Mouse (Mus musculus) thymus, adult 2 months (tissue): Measurements from ENCODE around the gene Cdh13.

Source experiments
- CTCF ChIP-seq: fragments of 200-500 bp; IDR thresholded peaks from 2 replicates; pipeline ENCODE4 v1.5.1; 2012; ENCODE audit warnings: mild to moderate bottlenecking, control low read depth, low read length, moderate library complexity, borderline replicate concordance; ENCODE audit not compliant: control insufficient read depth, poor library complexity, insufficient read depth; ENCODE audit errors: extremely low read depth
- POLR2A ChIP-seq: fragments of 200-500 bp; IDR thresholded peaks from 2 replicates; pipeline ENCODE4 v1.6.1; 2012; ENCODE audit warnings: mild to moderate bottlenecking, low read length, control low read depth, moderate library complexity; ENCODE audit not compliant: control insufficient read depth, poor library complexity, insufficient read depth; ENCODE audit errors: extremely low read depth

GRCm38 (mm10) chr8:118611551-118611950 is 328.0 kb downstream of the Cdh13 start:
- TF ChIP-seq CTCF (no peak), POLR2A (no peak)
